Mouse (Mus musculus) cerebellum, postnatal 10 days (tissue): Measurements from ENCODE around the gene Ganab.
"Not testable (repeated sequence)": the region's sequence is repeated elsewhere in the genome, so short reads cannot be mapped to it uniquely, and the experiment has no call there.

Experiments
- DNase-seq, 2 experiments: peaks; one replicate each; pipeline ENCODE4 v3.0.0; 2021; ENCODE audit warnings: mixed read lengths in 2 of 2

Gene Ganab

DNA sequence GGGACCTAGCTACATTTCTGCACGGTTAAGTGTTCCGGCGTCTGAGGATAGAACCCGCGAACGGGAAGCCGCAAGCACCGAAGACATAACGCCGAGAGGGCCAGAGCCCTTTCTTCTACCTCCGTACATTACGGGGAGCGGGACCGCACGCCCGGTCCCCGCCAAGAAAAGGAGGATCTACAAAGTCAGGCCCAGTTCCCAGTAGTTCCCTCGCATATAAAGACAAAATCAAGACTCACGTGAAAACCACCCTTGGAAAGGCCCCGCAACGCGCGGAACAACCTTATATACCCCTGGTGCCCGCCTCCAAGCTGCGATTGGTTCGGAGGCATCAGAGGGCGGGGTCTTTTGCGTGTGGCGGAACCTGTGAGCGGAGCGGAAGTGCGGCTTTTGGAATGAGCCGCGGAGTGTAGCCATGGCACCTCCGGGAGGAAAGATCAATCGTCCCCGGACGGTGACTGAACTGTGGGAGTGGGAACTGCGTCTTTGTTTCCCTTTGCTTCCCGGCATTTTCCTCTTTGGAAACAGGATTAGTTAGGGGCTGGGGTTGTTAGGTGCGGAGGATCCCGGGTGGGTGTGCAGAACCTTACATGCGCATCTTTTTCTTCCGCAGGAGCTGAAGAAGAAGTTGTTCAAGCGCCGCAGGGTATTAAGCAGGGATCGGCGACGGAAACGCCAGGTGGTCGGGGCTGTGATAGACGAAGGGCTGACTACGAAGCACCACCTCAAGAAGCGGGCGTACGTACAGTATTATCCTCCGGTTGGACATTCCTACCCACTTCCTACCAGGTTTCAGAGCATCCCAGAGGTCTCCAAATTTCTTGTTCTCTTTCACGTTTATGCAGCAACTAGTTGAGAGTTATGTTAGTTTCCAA is 9.1 kb upstream of the Ganab start, which contains the start of the genes 1810009A15Rik and Gm49416:
Gene 1810009A15Rik, plus strand, starts transcription at position 343 of the 875 bp plus-strand sequence.
Gene Gm49416, plus strand, starts transcription at position 416 of the 875 bp plus-strand sequence.
- DNase-seq: peak; percentile 98 to 99

DNA sequence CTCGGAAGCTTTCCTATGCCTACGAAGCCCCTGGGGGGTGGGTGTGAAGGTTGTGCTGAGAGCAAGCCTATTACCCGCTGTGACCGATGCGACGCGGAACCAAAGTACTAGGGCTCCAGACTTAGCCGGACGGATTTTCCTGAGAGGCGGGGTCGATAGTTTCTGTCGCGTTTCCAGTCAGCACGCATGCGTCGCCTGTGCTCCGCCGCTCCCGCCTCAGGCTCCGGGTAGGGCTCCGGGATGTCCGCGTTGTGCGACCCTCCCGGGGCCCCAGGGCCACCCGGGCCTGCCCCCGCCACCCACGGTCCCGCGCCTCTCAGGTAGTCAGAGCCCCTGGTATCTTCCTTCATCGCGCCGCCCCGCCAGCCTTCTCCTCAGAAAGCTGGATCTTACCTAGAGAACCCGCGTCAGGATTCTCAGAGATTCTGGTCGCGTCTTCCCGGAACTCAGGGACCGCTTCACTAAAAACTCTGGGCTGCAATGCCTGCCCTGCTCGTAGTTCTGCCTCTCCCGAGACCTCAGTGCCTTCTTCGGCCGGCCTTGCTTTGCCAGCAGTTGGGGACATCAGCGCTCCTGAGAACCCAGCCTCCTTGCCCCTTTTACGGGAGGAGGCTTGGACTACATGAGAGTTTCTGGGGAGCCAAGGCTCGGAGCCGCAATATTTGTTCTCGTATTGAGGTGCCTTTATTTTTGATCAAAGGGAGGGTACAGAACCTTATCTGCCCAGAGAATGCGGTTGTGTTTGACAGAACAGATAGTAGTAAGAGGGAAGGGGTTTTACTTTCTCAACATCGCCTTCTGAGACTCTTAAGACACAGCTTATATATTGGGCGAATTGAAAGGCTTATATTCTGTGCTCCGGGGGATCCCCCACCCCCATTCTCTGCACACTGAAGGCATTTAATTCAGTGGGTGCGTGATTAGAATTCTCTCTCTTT is 4.8 kb upstream of the Ganab start, which contains the start of gene Ints5:
Gene Ints5, plus strand, starts transcription at position 177 of the 938 bp plus-strand sequence.
- peak; percentile 89 to 92 for DNase-seq

DNA sequence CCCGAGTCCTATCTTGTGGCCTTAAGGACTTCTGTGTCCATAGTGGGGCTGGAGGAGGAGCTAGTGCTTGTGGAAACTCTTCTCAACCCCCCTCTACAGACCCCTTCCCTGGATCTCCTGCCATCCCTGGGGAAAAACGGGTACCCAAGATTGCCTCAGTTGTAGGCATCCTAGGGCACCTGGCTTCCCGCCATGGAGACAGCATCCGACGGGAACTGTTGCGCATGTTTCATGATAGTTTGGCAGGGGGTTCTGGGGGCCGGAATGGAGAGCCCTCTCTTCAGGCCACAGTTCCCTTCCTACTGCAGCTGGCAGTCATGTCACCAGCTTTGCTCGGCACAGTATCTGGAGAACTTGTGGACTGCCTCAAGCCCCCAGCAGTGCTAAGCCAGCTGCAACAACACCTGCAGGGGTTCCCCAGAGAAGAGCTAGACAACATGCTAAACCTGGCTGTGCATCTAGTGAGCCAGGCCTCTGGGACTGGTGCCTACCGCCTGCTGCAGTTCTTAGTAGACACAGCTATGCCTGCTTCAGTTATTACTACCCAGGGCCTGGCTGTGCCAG is 2.4 kb upstream of the Ganab start:
- peak; percentile 24 to 25 for DNase-seq

DNA sequence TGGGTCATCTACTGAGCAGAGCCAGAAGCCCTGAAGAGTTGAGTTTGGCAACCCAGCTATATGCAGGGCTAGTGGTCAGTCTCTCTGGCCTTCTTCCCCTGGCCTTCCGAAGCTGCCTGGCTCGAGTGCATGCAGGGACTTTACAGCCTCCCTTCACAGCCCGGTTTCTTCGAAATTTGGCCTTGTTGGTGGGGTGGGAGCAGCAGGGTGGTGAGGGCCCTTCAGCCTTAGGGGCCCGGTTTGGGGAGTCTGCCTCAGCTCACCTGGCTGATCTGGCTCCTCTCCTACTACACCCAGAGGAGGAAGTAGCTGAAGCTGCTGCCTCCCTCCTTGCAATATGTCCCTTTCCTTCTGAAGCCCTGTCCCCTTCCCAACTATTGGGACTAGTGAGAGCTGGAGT is 1.6 kb upstream of the Ganab start:
- DNase-seq: not testable (repeated sequence)

DNA sequence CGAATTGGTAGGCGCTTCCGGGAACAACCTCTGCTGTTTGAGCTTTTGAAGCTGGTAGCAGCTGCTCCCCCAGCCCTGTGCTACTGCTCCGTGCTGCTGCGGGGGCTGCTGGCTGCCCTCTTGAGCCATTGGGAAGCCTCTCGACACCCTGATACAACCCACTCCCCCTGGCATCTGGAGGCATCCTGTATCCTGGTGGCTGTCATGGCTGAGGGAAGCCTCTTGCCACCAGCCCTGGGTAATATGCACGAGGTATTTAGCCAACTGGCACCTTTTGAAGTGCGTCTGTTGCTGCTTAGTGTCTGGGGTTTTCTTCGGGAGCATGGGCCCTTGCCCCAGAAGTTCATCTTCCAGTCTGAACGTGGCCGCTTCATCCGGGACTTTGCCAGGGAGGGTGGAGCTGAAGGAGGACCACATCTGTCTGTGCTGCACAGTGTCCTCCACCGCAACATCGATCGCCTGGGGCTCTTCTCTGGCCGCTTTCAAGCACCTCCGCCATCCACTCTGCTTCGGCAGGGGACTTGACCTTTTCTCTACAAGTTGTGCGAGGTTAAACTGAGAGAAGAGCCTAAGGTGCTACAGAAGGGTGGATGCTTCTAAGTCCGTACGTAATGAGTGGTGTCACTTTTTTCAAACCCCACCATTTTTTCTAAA is 533 bp upstream of the Ganab start:
- DNase-seq: peak; percentile 69

DNA sequence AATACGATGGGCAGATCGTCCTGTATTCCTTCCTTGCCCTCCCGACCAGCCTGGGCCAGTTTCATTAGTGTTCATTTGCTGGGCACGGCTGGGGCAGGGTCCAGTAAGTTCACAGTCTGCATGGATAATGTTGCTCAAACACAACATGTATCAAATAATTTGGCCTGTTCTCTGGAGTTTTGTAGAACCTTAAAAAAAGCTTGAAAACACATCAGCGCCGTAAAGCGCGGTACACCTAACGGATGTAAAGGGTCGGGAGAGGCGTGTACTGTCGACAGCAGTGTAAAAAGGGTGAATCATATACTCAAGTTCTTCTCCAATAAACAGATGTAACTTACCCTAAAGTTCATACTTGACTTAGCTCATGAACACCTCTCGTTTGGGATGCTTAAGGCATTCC is 705 bp downstream of the Ganab start:
- DNase-seq: no peak

DNA sequence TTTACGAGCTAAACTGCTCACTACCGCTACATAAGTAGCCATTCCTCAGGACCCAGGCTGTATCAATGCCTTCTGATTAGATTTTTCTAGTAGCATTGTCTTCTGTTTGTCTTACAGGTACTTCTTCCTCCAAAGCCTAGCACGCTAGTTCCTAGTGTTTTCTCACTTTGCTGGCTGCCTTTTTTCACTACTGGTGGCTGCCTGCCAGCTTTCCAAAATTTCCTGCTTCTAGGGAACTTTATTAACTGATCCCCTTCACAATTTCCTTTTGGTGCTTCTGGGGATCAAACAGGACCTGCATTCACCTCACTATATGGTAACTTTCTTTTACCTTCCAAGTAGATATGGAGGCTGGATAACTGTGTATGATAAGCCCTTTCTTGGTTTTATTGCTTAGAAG is 1.2 kb downstream of the Ganab start:
- DNase-seq: no peak

DNA sequence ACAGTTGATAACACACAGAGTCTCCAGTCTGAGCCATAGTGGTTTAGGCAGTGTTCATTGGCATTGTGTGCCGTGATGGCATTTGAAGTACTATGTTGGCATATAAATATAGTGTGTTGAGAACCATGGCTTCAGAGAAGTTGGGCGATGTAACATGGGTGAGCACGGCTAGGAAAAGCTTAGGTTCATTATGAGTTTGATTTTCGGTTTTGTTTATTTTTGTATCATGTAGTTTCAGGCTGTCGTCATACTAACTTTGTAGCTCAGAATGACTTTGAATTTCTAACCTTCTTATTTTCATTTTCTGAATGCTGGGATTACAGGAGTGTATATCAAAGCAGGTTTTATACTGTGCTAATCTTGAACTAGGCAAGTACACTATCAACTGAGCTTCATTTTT is 5.5 kb downstream of the Ganab start:
- DNase-seq: no peak

DNA sequence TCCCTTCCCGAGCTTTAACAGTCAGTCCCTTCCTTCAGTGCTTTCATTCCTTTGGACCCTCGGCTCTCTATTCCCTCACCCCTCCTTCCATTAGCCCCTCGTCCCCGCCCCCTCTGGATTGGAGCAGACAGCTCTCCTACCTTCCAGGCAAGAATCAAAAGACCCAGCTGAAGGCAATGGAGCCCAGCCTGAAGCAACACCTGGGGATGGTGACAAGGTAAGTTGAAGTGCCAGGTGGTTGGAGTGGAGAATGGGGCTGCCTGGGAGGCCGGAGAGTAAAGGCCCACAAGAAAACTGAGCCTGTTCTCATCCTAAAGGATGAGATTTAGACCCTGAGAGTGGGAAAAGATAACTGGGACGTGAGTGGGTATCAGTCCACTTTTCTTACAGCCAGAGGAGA is 10.7 kb downstream of the Ganab start:
- no peak for DNase-seq

DNA sequence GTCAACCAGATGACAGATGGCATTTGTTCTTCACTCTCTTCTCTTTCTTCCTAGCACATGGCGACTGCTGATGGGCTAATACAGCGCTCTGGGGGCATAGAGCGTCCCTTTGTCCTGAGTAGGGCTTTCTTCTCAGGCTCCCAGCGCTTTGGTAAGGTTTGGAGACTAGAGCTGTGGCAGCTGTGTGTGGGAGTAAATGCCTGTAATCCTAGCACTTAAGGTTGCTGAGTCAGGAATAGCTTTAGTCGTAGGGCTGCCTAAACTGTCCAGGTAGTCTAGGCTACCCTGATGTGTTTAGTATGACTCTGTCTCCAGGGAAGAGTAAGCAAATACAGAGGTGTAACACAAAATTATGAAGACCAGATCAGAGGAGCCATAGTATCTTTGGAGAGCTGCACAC is 13.9 kb downstream of the Ganab start:
- DNase-seq: no peak

DNA sequence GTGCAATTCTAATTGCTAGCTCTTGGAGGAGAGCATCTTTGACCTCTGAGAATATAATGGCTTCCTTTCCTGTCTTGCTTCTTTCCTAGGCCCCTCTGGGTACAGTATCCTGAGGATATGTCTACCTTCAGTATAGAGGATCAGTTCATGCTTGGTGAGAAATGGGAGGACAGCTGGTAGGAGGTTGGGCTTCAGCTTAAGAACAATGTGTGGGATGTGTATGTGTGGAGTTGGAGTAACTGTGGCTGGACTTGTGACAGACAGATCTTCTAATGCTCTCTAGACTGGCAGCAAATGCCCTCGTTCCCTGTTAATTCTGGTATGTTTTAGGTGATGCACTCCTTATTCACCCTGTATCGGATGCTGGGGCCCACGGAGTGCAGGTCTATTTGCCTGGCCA is 16.3 kb downstream of the Ganab start:
- DNase-seq: no peak

DNA sequence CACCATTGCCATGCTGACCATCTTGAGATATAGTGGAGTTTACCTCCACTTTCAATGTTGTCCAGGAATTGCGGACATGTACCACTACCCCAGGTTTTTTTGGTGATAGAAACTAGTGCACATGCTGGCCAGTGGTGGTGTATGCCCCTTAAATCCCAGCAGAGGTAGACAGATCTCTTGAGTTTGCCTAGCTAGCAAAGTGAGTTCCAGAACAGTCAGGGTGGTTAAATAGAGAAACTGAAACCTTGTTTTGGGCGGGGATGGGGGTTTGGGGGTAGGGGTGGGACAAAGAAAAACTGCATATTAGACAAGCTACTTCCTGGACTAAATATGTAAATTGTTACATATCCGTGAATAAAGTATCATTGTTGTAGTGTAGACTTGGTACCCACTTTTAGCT is 21.1 kb downstream of the Ganab start:
- no peak for DNase-seq

DNA sequence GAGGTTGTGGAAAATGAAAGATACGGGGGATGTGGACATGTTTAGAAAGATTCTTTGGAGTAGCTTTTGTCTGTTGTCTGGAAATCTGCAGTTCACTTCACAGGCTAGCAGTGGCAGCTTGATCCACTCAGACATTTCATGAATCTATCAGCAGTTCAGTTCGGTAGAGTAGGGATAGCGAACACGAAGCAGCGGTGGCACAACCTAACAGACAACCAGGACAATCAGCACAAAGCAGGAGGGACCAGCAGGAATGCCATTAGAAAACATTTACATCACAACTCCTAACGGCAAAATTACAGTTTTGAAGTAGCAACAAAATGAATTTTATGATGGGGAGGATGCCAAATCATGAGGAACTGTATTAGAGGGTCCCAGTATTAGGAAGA is 21.8 kb downstream of the Ganab start:
- DNase-seq: no peak

DNA sequence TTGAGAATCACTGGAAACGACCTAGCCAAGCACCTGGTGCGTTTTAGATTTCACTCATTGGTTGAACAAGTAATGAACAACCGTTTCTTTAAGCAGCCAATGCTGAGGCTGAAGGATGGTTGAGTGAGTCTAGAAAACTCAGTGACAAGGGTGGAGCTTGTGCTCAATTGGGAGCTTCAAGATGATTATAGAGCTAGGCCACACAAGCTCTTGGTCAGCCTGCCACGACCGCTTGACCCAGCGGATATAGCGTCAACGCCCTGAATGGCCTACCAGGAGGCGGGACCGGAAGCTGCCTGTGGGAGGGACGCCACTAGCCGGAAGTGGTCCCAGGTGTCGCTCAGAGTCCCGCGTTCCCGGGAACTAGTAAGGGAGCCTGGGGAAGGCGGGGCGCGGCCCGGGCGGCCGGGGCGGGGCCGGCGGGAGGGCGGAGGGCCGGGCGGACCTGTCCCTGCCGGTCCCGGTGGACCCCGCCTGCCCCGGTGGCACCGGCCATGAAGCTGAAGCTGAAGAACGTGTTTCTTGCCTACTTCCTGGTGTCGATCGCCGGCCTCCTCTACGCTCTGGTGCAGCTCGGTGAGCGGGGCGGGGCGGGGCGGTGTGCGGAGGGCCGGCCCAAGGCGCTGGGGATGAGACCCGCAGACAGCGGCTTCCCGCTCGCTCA is 22.3 kb downstream of the Ganab start, which contains the start of gene B3gat3:
Gene B3gat3, plus strand, starts transcription at position 302 of the 664 bp plus-strand sequence.
- peak; percentile 96 to 97 for DNase-seq

DNA sequence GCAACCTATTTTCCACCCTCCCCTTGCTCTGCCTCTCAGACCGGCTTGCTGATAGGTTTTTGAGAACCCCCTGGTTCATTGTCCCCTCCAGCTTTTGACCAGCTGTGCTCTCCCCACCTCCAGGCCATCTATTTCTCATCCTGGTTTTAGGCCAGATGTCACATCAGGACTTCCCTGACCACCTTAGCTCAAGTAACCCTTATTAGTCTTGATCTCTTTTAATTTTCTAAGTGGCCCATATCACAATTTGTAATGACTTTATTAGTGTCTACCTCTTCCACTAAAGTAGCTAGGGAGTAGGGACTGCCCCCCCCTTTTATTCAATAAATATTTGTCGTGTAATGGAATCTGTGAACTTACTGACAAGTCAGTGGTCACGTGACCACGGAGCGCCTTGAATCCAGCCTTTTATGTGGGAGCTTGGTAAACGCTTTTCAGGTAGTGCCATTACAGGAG is 23.0 kb downstream of the Ganab start:
- peak in 1 of 2 experiments; percentile 31 for DNase-seq

DNA sequence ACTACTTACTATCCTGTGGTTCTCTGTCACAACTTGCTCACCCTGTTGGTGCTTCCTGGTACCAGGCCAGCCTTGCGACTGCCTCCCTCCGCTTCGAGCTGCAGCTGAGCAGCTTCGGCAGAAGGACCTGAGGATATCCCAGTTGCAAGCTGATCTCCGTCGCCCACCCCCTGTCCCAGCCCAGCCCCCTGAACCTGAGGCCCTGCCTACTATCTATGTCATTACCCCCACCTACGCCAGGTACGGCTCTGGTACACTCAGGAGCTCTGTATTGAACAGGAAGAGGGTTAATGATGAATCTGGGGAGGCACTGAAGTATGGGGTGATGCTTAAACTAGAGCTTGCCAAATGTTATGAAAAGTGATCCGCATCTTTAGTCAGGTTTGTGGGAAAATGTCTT is 23.9 kb downstream of the Ganab start:
- DNase-seq: peak in 1 of 2 experiments; percentile 18

DNA sequence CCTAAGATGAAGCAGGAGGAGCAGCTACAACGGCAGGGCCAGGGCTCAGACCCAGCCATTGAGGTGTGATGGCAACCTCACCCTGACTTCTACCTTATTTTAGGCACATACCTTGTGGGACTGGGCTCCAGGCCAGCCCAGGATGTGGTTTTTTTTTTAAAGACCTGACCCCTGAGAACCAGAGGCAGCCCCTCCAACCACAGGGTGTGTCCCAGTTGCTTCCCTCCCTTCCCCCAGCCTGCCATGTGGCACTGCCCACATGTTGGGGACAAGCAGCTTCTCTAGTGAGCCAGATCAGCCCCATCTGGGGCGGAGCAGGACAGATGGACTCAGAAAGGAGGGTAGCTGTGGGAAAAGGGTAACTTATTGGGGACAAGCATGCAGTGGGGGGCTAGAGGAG is 28.9 kb downstream of the Ganab start:
- DNase-seq: no peak

DNA sequence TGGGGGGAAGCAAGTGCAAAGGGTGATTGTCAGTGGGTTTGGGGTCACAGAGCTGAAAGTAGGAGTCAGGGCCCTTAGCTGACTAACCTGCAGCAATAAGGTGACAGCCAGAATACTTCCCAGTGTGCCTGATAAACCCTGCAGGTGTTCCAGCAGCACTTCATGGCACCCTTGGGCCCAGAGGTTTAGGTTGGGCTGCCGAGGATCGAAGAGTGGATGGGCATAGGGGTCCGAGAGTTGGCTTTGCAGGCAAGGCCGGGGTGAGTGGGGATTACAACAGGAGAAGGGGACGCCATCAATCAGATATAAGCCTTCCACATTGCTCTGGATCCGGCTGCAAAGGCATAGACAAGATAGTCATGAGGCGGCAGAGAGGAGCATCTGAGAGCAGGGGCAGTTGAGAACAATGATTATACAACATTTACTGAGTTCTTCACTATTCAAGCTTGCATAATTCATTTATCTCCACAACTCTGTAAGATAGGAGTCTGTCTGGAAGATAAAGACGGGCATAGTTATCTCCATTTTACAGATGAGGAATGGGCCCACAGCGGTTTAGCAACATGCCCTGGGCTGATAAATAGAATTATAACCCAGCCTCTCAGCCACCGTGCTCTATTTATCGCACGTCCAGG is 30.1 kb downstream of the Ganab start:
- no peak for DNase-seq

DNA sequence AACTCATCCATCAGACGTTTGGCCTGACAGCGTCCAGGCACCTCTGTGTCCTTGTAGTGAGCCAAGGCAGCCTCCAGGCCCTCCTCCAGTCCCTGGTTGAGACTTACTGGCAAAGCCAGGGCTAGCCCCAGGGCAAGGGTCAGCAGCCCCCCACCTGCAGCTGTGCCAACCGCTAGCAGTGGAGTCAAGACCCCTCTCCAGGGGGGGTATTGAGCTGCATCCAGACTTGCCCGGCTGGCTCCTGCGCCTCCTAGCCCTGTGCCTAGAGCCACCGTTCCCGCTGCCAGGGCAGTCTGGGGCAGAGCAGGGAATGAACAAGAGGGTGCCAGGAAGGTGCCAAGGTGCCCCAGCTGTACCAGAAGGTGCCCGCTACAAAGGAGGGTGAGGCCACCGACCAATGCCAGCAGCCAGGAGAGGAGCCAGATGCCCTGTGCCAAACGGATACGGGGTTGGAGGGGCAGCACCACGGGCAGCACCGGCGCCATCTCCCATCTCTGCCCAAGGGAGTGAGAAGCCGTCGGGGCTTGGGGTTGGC is 30.9 kb downstream of the Ganab start:
- peak; percentile 76 to 83 for DNase-seq

DNA sequence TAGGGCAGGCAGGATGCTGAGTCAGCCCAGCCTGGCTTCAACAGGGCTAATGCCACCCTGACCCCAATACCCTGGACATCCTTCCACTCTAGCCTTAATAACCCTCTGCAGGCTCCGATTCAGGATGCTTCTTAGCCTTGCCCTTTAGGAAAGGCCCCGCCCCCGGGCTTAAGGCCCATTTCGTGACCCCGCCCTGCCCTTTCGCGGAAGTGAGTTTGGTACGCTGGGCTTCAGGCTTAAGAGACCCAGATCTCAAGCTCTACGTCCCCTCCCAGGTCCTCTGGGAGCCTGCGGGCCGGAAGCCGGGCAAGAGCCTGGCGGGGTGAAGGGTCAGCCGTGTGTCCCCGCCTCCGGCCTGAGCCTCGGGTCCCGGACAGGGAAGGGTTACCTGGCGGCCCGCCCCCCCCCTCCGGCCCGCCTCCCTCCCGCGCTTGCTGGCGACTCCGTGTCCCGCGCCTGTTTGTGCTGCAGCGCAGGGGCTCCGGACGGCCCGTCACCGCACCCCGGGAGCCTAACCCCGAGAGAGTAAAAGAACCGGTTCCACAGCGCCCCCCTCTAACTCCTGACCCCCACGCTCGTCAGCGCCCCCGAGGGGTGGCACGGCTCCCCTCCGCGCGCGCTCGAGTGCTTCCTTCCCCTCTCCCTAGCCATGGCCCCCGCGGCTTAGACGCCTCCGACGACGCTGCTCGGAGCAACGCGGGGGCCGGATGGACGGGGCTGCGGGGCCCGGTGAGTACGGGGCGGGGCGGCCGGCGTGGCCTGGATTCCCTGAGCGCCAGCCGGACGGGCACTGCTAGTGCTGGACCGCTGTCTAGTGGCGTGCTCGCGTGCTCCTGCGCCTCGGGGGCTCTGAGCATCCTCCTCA is 31.6 kb downstream of the Ganab start, which contains the start of the genes Rom1 and Eml3:
Gene Rom1, minus strand, starts transcription at position 133 of the 865 bp plus-strand sequence.
Gene Eml3, plus strand, starts transcription at position 329 of the 865 bp plus-strand sequence.
- peak; percentile 85 for DNase-seq
